Mouse (Mus musculus): ENCODE measurements around the gene 1810010D01Rik.

DNA sequence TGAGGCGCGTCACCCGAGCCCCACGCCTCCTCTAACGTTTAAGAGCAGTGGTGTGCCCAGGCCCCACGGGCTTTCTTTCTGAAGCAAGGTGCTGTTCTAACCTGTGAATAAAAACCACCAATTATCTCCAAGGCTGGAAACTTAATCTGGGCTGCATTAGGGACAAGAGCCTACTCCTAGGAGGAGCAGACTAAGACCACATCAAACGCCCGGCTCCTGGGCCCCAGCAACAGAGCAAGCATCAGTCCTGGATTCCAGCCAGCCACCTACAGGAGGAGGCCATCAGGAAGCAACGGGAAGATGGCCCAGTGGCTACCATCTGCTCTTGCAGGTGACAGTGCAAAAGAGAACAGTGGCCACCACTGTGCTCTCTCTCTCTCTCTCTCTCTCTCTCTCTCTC, 42.3 kb upstream of the 1810010D01Rik start:
- no peak for TF ChIP-seq CTCF (IDR thresholded peaks at IDR 0.05)
- no peak for TF ChIP-seq EP300 (IDR thresholded peaks at IDR 0.05)
